Mouse (Mus musculus) megakaryocyte, embryonic 14.5 days (primary cell): ENCODE measurements around the gene Lef1. TPM values are rescaled to one million over a fixed set of nuclear protein-coding genes. Genes with fewer than 3 reads are reported as not detected.
A peak's percentile ranks its signal among the peaks of the same experiment; 100 is the strongest.

Experiments used
- H3K27me3 ChIP-seq: replicated peaks from 2 replicates; pipeline ENCODE3; 2012; ENCODE audit warnings: inconsistent platforms
- H3K36me3 ChIP-seq: replicated peaks from 2 replicates; pipeline ENCODE3; 2012; ENCODE audit warnings: low read length, inconsistent platforms, mixed read lengths
- H3K4me1 ChIP-seq: 2 replicates; pipeline ENCODE4 v1.6.1; 2012; ENCODE audit warnings: inconsistent platforms
- H3K4me3 ChIP-seq: replicated peaks from 2 replicates; pipeline ENCODE3; 2012; ENCODE audit warnings: moderate library complexity, mild to moderate bottlenecking, inconsistent platforms
- H3K9me3 ChIP-seq: 2 replicates; pipeline ENCODE4 v1.6.1; 2012; ENCODE audit warnings: inconsistent platforms
- FLI1 ChIP-seq: IDR thresholded peaks from 2 replicates; pipeline ENCODE4 v1.6.1; 2012; ENCODE audit warnings: low read length, inconsistent platforms, mixed read lengths
- GATA1 ChIP-seq: IDR thresholded peaks from 3 replicates; pipeline ENCODE4 v1.6.1; 2012; ENCODE audit warnings: mixed read lengths, low read length, inconsistent platforms, borderline replicate concordance
- polyA plus RNA-seq: library from polyadenylated mRNA; stranded (reverse); fragments of >175 nt; gene quantifications from 2 replicates; pipeline ENCODE4 v1.2.3, GENCODE M21; 2012; ENCODE audit warnings: low replicate concordance; ENCODE audit not compliant: insufficient read depth

Lef1 gene
- polyA plus RNA-seq, 1 experiment, result not detected

DNA sequence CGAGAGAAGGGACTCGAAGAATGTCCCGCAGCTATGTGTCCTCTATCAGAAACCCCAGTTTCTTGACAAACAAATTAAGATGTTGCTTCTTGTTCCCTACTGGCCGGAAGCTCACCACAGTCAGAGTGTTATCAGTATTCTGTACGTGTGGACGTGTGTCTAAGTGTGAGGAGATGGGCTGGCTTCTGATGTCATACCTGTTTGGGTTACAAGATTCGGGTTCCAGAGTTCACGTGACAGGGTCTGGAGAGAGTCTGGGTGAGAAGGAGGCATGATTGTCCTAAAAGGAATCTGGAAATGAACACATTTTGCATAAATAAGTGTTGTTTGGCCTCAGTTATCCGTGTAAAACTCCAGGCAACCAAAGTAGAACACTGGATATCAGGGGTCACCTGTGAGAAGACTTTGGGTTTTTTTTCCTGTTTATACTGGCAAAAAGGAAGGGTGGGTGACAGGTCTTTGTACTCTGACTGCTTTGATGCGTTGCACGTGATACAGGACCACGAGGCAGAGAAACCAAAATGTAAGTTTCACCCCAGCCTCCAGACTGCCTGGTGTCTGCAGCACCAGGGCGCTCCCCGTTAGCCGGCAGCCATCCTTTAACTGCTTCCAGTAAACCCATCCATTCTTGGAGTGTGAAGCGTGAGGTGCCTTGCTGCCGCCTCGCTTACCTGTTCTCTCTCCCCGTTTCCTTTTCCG is 89.5 kb downstream of the Lef1 start:
- Histone ChIP-seq H3K27me3 (peaks cover 68% of the 10 kb centered on the region), H3K9me3 (no peaks in the 10 kb centered on the region), H3K4me3 (no peak overlapping the region), H3K36me3 (no peaks in the 10 kb centered on the region), H3K4me1 (no peaks in the 10 kb centered on the region)
- TF ChIP-seq GATA1 (no peak), FLI1 (no peak)

DNA sequence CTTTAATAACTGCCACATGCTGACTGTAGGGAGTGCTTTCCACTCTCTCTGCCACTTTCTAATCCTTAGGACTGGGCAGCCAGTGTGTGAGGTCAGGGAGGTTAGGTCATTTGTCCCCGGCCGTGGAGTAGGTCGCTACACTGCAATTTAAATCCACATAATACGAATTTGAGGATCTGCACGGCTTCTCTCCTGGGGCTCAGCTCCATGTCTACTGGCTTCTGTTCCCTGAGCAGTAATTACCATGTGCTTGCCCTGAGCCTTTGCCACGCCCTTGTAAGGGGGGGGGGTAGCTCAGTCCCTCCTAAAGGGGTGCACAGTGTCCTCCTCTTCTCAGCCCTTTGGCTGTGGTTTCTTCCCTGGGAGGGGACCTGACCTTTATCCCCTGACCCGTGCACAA is 92.0 kb downstream of the Lef1 start:
- H3K4me1 ChIP-seq, result no peaks in the 10 kb centered on the region
- H3K27me3 ChIP-seq, result peaks cover 73% of the 10 kb centered on the region
- H3K9me3 ChIP-seq, result peaks cover 3% of the 10 kb centered on the region; the same call in 1 of the 2 replicates
- H3K36me3 ChIP-seq, result no peaks in the 10 kb centered on the region
- no peak for TF ChIP-seq FLI1
- TF ChIP-seq GATA1, result no peak
- H3K4me3 ChIP-seq, result no peak overlapping the region

DNA sequence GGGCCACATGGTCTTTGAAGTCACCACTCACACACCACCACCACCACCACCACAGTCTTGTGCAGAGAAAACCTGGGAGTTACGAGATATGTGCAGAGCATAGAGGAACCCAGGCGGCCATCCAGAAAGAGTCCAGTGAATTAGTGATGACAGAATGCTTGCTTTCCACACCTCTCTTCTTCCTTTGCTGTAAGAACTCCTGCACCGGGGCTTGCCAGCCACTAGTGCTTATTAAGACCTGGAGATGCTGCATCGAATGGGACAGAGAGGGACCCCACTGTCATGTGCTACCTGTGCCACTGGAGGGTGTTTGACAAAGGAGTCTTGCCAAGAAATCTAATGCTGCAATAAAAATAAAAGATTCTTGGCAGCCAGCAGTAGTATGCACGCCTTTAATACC is 97.6 kb downstream of the Lef1 start:
- no peak for TF ChIP-seq GATA1
- no peak for TF ChIP-seq FLI1

DNA sequence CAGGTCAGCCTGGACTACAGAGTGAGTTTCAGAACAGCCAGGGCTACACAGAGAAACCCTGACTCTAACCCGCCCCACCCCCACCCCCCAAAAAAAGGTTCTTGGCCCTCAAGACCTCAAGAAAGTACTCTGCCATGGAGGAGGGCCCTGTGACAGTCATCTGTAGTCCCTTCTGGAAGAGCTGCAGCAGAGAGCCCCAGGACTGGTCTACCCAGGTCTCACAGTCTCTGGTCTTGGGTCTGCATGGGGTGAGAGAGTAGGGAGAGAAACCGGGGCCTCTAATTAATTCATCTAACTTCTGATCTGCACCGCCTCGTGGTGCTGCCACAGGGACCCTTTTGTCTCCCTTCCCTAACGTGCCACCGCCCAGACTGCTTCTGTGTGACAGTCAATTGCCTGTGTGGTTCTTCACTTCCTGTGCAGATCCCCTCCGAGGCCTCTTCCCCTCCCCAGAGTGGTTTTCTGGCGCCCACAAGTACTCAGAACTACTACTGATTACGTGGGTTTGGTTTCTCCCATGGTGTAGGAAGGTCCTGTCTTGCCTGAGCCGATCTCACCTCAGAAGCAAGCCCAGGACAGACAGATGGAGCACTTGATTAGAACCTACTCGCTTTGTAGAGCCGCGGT is 98.1 kb downstream of the Lef1 start:
- TF ChIP-seq FLI1, result no peak
- TF ChIP-seq GATA1, result no peak
- peaks cover 16% of the 10 kb centered on the region for H3K4me1 ChIP-seq
- peak overlapping the region; percentile 51 for H3K4me3 ChIP-seq
- no peaks in the 10 kb centered on the region for H3K36me3 ChIP-seq
- peaks cover 21% of the 10 kb centered on the region for H3K9me3 ChIP-seq
- H3K27me3 ChIP-seq, result peaks cover 73% of the 10 kb centered on the region

More for the DNA sequence above, 97.6 kb downstream of the Lef1 start:
- Histone ChIP-seq H3K4me1 (peaks cover 16% of the 10 kb centered on the region), H3K9me3 (peaks cover 20% of the 10 kb centered on the region), H3K36me3 (no peaks in the 10 kb centered on the region), H3K4me3 (no peak overlapping the region), H3K27me3 (peaks cover 73% of the 10 kb centered on the region)

DNA sequence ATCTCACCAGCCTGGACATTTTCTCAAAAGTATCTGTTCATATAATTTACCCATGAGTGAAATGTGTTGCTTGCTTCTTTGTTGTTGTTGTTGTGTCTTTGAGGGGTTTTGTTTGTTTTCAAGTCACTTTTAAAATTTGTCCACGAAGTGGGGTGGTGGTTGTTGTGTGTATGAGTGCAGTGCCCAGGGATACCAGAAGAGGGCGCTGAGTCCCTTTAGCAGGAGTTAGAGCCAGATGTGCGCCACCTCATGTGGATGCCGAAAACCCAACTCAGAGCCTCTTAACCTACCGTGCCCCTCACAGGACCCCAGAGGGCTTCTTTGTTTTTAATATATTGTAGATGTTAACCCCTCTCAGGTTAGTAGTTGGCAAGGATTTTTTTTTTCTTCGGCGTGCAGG is 101.9 kb downstream of the Lef1 start:
- Histone ChIP-seq H3K4me3 (no peak overlapping the region), H3K27me3 (peaks cover 73% of the 10 kb centered on the region), H3K4me1 (peaks cover 20% of the 10 kb centered on the region), H3K9me3 (peaks cover 18% of the 10 kb centered on the region), H3K36me3 (no peaks in the 10 kb centered on the region)
- TF ChIP-seq GATA1 (no peak), FLI1 (no peak)

DNA sequence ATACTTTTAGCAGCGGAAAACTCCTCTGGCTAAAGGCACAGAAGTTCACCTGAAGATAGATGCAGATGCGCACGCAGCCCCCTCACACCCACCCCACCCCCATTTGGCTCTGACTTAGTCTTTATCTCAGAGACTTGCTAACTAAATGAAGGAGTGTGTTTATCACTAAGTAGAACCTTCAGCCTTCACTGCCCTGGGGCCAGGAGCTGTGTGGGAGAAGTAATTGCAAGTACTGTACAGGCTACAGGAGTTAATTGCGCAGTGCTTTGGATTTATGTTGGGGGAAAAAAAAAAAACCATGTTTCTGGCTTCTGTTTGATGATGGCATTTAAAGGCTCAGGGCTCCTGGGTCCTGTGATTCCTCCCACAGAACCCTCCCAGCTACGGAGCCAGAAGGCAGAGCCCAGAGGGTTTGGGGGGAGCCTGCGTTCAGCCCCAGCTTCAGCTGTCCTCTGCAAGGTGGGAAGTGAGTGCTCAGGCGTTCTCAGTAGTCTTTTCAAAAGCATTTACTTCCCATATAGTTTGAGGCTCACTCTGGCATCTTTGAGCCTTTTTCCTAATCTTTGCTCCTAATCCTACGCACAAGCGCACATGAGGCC is 103.9 kb downstream of the Lef1 start:
- Histone ChIP-seq H3K27me3 (peaks cover 73% of the 10 kb centered on the region), H3K9me3 (peaks cover 18% of the 10 kb centered on the region), H3K4me1 (peaks cover 4% of the 10 kb centered on the region; the same call in 1 of the 2 replicates), H3K36me3 (no peaks in the 10 kb centered on the region), H3K4me3 (no peak overlapping the region)
- TF ChIP-seq FLI1 (no peak), GATA1 (no peak)

DNA sequence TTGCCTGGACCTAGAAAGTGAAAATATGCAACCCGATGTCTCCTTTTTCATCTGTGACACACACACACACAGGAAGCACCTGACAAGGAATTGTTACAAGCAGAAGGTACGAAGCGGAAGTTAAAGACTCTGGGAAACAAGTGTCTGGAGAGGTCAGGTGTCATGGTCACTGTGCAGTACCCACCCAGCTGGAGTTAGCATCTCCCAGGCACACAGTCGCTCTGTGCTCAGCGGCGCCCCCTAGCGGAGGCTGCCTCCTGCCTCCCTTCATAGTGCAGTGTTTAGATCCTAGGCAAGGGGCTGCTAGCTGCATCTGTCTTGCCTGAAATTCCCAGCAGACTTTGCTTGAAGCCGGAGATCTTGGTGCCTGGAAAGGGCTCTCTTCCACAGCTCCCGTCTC is 104.6 kb downstream of the Lef1 start:
- no peaks in the 10 kb centered on the region for H3K36me3 ChIP-seq
- no peak overlapping the region for H3K4me3 ChIP-seq
- peaks cover 4% of the 10 kb centered on the region; the same call in 1 of the 2 replicates for H3K4me1 ChIP-seq
- TF ChIP-seq GATA1, result no peak
- TF ChIP-seq FLI1, result no peak
- H3K27me3 ChIP-seq, result peaks cover 80% of the 10 kb centered on the region
- H3K9me3 ChIP-seq, result peaks cover 18% of the 10 kb centered on the region

DNA sequence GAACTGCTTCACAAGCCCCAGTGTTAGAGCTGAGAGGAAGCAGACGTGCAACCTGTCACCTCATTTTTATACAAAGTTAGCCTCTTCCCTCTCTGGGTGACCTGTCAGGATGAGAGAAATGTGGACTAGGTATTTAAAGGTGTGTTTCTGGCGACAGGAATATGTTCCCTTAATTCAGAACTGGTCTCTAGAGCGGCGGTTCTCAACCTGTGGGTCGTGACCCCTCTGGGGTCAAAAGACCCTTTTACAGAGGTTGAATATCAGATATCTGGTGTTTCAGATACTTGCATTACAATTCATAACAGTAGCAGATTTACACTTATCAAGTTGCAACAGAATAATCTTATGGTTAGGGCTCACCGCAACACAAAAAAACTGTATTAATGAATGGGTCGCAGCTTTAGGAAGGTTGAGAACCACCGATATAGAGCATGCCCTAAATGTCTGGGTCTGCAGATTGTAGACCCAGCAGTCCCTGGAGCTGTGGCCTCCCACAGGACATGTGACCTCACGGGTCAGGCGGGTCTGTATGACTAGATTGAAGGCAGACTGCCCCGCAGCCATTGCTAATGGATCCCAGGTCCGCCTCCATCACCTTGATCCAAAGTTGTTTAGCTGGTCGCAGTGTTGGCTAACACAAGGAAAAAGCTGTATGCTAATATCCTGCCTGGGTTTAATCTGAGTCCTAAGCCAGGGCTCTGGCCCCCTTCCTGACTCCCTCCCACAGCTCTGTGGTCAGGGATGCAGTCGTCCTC is 108.5 kb downstream of the Lef1 start:
- no peak for TF ChIP-seq GATA1
- TF ChIP-seq FLI1, result no peak

DNA sequence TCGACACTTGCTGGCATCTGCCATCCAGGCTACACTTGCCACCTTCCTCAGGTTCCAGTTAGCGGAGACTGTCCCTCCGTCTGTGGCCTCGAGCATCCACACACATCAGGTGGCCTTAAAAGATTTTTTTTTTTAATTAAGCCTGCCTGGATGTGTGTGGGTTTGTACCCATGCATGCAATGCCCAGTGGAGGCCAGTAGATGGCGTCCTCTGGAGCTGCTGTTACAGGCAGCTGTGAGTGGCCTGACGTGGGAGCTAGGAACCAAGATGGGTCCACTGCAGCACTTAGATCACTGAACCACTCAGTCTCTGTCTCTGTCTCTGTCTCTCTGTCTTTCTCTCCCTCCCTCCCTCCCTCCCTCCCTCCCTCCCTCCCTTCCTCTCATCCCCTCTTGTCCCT is 117.8 kb downstream of the Lef1 start:
- H3K9me3 ChIP-seq, result no peaks in the 10 kb centered on the region
- H3K36me3 ChIP-seq, result peaks cover 13% of the 10 kb centered on the region
- peaks cover 37% of the 10 kb centered on the region for H3K27me3 ChIP-seq
- TF ChIP-seq GATA1 (no peak), FLI1 (no peak)
- H3K4me3 ChIP-seq, result no peak overlapping the region
- no peaks in the 10 kb centered on the region for H3K4me1 ChIP-seq

More for the DNA sequence above, 108.5 kb downstream of the Lef1 start:
- H3K27me3 ChIP-seq, result peaks cover 88% of the 10 kb centered on the region
- H3K9me3 ChIP-seq, result no peaks in the 10 kb centered on the region; the same call in 1 of the 2 replicates
- H3K4me1 ChIP-seq, result peaks cover 4% of the 10 kb centered on the region; the same call in 1 of the 2 replicates
- no peaks in the 10 kb centered on the region for H3K36me3 ChIP-seq
- H3K4me3 ChIP-seq, result no peak overlapping the region
